Mouse (Mus musculus) hindbrain, embryonic 13.5 days (tissue): ENCODE measurements around the gene L3hypdh. TPM values are rescaled to one million over a fixed set of nuclear protein-coding genes. Genes with fewer than 3 reads are reported as not detected.

ENCODE experiments used
- ATAC-seq: fragments of 200-750 bp; cut with Nextera tagmentation; 2 replicates; pipeline ENCODE4 v1.8.0; 2017; ENCODE audit warnings: moderate TSS enrichment; ENCODE audit not compliant: low FRiP score
- H3K27ac ChIP-seq: fragments of 300-500 bp; sonication (generic); 2 replicates; pipeline ENCODE4 v1.5.1; 2015; ENCODE audit warnings: inconsistent platforms, mild to moderate bottlenecking, moderate library complexity
- H3K27me3 ChIP-seq: fragments of 300-500 bp; sonication (generic); 2 replicates; pipeline ENCODE4 v1.6.1; 2015; ENCODE audit warnings: mild to moderate bottlenecking, inconsistent platforms
- H3K36me3 ChIP-seq: fragments of 300-500 bp; sonication (generic); 2 replicates; pipeline ENCODE4 v1.6.1; 2015; ENCODE audit warnings: mild to moderate bottlenecking, inconsistent platforms
- H3K4me1 ChIP-seq: fragments of 300-500 bp; sonication (generic); replicated peaks from 2 replicates; pipeline ENCODE4 v1.6.1; 2015; ENCODE audit warnings: inconsistent platforms
- H3K4me2 ChIP-seq: fragments of 300-500 bp; sonication (generic); 2 replicates; pipeline ENCODE4 v1.6.1; 2015; ENCODE audit warnings: inconsistent platforms, mild to moderate bottlenecking, moderate library complexity
- H3K4me3 ChIP-seq: fragments of 300-500 bp; sonication (generic); 2 replicates; pipeline ENCODE4 v1.5.1; 2015; ENCODE audit warnings: mild to moderate bottlenecking, inconsistent platforms
- H3K9ac ChIP-seq: fragments of 300-500 bp; sonication (generic); 2 replicates; pipeline ENCODE4 v1.6.1; 2015; ENCODE audit warnings: mild to moderate bottlenecking, inconsistent platforms
- H3K9me3 ChIP-seq: fragments of 300-500 bp; sonication (generic); 2 replicates; pipeline ENCODE4 v1.6.1; 2016; ENCODE audit warnings: inconsistent platforms
- WGBS: fragments of 180-500 bp; shearing (Covaris S2); methylation state at CpG from one replicate; pipeline ENCODE4 v1.1.7; 2015; 5-methylcytosine and 5-hydroxymethylcytosine counted together
- polyA plus RNA-seq: library from polyadenylated mRNA; unstranded; fragments of >200 nt; fragmentation: Nextera tagmentation; extraction: Ambion mirVana; gene quantifications from 2 replicates; pipeline ENCODE4 v1.2.1, GENCODE M21; 2015

Gene L3hypdh
- polyA plus RNA-seq, 1 experiment from 2014 or later = 9.9 TPM

DNA sequence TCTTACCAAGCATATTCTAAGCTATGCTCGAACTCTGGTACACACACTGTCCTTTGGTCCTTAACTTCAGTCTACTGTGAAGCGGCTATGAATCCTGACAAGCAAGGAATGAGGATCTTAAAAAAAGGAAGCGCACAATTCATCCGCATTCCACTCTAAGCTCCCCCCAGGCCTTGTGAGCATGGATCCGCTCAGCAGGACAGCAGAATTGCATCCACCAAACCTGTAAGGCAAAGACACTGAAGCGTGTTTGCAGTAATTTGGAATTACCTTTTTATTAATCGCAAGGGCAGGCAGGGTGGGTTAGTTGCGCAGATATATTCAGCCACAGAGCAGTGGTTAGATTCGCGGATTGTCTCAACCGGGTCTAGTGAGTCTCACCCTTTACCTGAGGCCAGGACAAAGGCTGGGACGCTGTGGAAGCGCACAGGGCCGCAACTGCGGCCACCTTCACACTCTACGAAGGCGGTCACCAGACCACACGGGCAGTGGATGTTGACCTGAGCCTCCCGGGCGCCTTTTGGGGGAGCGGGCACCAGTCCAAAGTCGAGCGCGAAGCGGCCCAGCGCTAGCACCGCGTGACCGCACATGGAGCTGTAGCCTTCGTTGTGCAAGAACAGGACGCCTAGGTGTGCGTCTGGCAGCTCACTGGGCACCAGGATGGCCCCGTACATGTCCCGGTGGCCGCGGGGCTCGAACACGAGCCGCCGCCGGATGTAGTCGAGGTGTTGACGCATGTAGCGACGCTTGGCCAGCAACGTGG lies 797 bp downstream of the L3hypdh start:
- no peaks in the 10 kb centered on the region for H3K27me3 ChIP-seq

DNA sequence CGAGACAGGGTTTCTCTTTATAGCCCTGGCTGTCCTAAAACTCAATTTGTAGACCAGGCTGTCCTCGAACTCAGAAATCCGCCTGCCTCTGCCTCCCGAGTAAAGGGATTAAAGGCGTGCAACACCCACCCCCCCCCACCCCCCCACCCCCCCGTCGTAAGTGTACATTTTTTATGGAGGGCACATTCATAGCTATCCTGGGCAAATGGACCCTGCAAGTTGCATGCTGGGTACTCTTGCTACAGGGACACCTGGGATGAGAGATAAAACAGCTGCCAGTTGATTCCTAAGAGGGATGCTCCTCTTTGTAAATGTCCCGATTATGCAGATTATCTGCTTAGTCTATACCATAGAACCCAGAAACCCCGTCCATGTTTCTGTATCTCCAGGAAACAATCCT lies 2.0 kb downstream of the L3hypdh start:
- Histone ChIP-seq H3K4me3 (no peak overlapping the region), H3K27me3 (no peaks in the 10 kb centered on the region)
- WGBS = 85% methylated on average over 9 of the region's 9 CpGs

More for the DNA sequence above, 797 bp downstream of the L3hypdh start:
- Histone ChIP-seq H3K36me3 (no peaks in the 10 kb centered on the region), H3K9me3 (no peaks in the 10 kb centered on the region), H3K4me2 (peak overlapping the region; percentile 84), H3K4me1 (peaks cover 50% of the 10 kb centered on the region), H3K27ac (peak overlapping the region; percentile 98), H3K4me3 (peak overlapping the region; percentile 64), H3K9ac (peak overlapping the region; percentile 80)
- peak; percentile 25 for ATAC-seq
- WGBS = 4% methylated on average over 46 of the region's 46 CpGs

DNA sequence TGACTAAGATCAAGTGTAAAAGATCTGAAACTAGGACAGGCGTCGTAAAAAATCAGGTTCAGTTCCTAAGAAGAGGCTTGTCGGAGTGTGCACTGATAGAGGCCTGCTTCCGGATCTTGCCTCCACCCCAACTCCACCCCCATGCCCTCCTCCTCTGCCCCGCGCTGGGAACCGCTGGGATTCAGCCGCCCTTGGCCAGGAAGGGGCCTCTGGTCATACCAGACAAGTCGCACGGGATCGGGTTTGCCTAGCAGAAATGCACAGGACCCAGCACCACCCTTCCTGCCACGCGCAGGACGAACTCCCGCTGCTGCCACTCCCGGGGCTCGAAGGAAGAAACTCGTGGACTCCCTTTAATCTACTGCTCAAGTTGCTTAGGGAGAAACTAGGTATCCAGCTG lies 2.9 kb downstream of the L3hypdh start:
- peak overlapping the region; percentile 12; the same call in 1 of the 2 replicates for H3K4me3 ChIP-seq

More for the DNA sequence above, 2.0 kb downstream of the L3hypdh start:
- ATAC-seq = no peak
- Histone ChIP-seq H3K4me2 (no peak overlapping the region), H3K27ac (no peak overlapping the region), H3K9ac (no peak overlapping the region), H3K36me3 (no peaks in the 10 kb centered on the region), H3K4me1 (peaks cover 42% of the 10 kb centered on the region), H3K9me3 (no peaks in the 10 kb centered on the region)

DNA sequence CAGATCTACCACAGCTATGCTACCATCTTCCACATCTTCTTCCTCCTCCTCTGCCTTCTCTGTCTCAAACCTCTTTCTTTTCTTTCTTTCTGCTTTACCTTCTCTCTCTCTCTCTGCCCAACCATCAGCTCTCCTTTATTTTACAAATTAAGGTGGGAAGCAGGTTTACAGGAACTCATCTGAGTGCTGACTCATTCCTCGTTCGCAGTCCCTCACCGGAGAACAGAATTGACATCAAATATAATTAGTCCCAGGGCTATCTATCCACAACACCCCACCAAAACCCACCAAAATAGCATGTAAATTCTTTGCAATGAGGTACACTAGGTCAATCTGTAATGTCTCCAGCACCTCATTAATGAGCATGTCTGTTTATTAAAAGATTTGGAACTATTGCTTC lies 3.3 kb downstream of the L3hypdh start:
- ATAC-seq = no peak
- H3K4me2 ChIP-seq = peak overlapping the region; percentile 46; the same call in 1 of the 2 replicates
- H3K9ac ChIP-seq = no peak overlapping the region
- H3K4me3 ChIP-seq = no peak overlapping the region
- peaks cover 30% of the 10 kb centered on the region for H3K4me1 ChIP-seq
- 67% methylated on average over 3 of the region's 3 CpGs for WGBS
- H3K27ac ChIP-seq = no peak overlapping the region
- H3K36me3 ChIP-seq = 0 out of 2 replicates have a peak, but pooled peaks cover 1% of the 10 kb centered on the region
- no peaks in the 10 kb centered on the region for H3K9me3 ChIP-seq
- H3K27me3 ChIP-seq = no peaks in the 10 kb centered on the region

More for the DNA sequence above, 2.9 kb downstream of the L3hypdh start:
- no peaks in the 10 kb centered on the region for H3K36me3 ChIP-seq
- H3K9me3 ChIP-seq = no peaks in the 10 kb centered on the region
- no peak overlapping the region for H3K27ac ChIP-seq
- WGBS = 33% methylated on average over 18 of the region's 18 CpGs
- ATAC-seq = no peak
- peaks cover 33% of the 10 kb centered on the region for H3K4me1 ChIP-seq
- H3K27me3 ChIP-seq = no peaks in the 10 kb centered on the region
- H3K9ac ChIP-seq = no peak overlapping the region
- H3K4me2 ChIP-seq = peak overlapping the region; percentile 46

DNA sequence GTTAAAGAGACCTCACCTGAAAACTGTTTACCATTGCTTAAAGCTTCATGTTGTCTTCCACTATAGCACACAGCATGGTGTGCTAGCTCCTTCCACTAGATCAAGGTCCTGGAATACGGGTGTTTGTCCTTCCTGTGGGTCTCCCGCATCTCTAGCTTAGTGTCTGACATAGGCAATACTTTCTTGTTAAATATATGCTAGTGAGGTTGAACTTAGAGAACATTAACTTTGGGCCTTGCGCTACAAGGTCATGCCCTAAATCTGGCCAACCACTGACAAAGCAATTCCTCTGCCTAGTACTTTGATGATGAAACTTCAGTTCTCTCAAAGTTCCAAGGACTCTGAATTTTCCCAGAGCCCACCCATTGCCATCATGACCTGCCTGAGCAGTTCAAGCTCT lies 7.0 kb downstream of the L3hypdh start:
- 92% methylated on average over 3 of the region's 3 CpGs for WGBS
- no peaks in the 10 kb centered on the region; the same call in 1 of the 2 replicates for H3K9me3 ChIP-seq
- H3K36me3 ChIP-seq = peaks cover 16% of the 10 kb centered on the region
- H3K27me3 ChIP-seq = no peaks in the 10 kb centered on the region
- ATAC-seq = no peak
- H3K4me3 ChIP-seq = no peak overlapping the region
- no peak overlapping the region for H3K9ac ChIP-seq
- H3K4me2 ChIP-seq = no peak overlapping the region
- no peak overlapping the region for H3K27ac ChIP-seq
- peaks cover 14% of the 10 kb centered on the region for H3K4me1 ChIP-seq

DNA sequence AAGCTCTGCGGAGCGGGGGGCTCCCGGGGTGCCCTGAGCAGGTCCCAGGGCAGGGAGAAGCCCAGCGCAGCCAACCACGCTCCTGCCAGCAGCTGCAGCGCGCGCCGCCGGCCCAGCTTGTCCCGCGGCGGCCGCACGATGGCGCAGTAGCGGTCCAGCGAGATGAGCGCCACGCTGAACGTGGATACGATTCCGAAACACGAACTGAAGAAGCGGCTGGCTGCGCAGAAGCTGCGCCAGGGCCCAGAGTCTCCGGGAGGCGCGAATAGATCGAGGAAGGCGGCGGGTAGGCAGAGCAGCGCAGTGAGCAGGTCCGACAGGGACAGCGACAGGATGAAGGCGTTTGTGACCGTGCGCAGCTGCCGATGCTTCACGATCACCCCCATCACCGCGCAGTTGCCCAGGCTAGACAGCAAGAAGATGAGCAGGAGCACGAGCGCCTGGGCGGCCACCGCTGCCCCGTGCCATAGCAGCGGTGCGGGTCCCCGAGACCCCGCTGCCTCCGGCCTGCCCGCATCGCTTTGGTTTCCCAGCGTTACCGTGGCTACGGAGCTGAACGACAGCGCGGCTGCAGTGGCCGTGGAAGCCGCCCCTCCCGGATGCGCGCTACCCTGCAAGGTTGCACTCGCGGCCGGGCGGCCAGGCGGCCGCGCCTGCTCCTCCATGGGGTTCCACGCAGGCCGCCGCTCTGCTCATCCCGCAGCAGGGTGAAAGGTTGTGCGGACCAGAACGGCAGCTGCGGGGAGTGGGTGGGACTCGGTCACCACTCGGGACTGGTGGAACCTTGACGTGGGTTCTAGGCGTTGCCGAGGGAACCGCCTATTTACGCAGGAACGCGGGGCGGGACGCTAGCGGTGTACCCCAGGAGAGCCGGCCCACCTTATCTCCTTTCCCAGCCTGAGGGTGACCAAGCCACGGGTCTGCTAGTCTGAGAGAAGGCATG lies 14.6 kb downstream of the L3hypdh start, which contains the start of gene Gpr135:
Gene Gpr135, minus strand, starts transcription at position 799 of the 943 bp plus-strand sequence.
- no peaks in the 10 kb centered on the region; the same call in 1 of the 2 replicates for H3K9me3 ChIP-seq
- H3K4me2 ChIP-seq = peak within 1 kb of the TSS; percentile 76
- peaks cover 15% of the 10 kb centered on the region for H3K4me1 ChIP-seq
- peak within 1 kb of the TSS; percentile 84 for H3K9ac ChIP-seq
- peak within 1 kb of the TSS; percentile 94 for H3K27ac ChIP-seq
- peak within 1 kb of the TSS; percentile 68 for H3K4me3 ChIP-seq
- peaks cover 20% of the 10 kb centered on the region for H3K27me3 ChIP-seq
- under 1% methylated on average over 93 of the region's 94 CpGs for WGBS
- peaks cover 11% of the 10 kb centered on the region for H3K36me3 ChIP-seq
- ATAC-seq = peak; percentile 92

DNA sequence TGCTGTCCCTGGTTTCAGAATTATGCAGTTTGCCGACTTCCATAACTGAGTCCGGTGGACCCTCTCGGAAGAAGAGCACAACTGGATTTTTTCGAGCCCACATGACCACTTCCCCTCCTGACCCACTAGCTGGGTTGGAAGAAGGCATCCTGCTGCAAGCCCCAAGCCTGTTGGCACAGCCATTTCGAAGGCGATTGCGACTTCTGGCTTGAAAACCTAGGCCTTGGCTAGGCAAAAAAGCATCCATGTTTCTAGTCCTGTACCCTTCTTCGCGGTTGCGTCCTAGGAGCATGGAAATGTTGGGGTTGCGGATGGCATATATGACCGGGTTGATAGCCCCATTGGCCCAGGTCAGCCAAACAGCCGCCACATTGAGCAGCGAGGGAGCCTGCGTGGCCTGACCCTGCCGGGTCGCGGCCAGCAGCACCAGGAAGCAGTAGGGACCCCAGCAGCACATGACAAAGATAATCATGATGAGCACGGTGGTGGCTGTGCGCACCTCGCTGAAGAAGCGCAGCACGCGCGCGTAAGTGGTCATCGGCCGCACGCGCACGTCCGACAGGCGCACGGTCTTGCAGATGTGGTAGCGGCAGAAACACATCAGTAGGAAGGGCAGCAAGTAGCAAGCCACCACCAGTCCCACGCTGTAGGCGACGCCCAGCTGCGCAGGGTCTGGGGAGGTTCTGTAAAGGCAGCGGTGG lies 15.5 kb downstream of the L3hypdh start:
- WGBS = 4% methylated on average over 40 of the region's 40 CpGs
- H3K9ac ChIP-seq = peak overlapping the region; percentile 84
- peak overlapping the region; percentile 68 for H3K4me3 ChIP-seq
- ATAC-seq = peak; percentile 80; the same call in 1 of the 2 replicates
- peaks cover 6% of the 10 kb centered on the region for H3K36me3 ChIP-seq
- peaks cover 15% of the 10 kb centered on the region for H3K4me1 ChIP-seq
- no peaks in the 10 kb centered on the region; the same call in 1 of the 2 replicates for H3K9me3 ChIP-seq
- H3K27ac ChIP-seq = peak overlapping the region; percentile 94
- peaks cover 20% of the 10 kb centered on the region for H3K27me3 ChIP-seq
- peak overlapping the region; percentile 76 for H3K4me2 ChIP-seq

DNA sequence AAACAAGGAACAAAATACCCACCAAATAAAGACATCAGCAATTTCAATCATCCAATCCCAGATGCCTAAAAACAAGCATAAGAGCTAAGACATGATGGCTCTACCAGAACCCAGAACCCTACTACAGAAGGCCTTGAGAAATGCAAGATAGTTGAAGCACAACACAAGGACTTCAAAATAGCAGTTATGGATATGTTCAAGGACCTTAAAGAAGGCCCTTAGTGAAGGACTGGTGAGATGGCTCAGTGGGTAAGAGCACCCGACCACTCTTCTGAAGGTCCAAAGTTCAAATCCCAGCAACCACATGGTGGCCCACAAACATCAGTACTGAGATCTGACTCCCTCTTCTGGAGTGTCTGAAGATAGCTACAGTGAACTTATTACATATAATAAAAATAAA lies 27.5 kb downstream of the L3hypdh start:
- no peaks in the 10 kb centered on the region for H3K9me3 ChIP-seq
- H3K4me3 ChIP-seq = no peak overlapping the region
- H3K27me3 ChIP-seq = no peaks in the 10 kb centered on the region
- H3K36me3 ChIP-seq = no peaks in the 10 kb centered on the region
- 89% methylated on average over 1 of the region's 1 CpGs for WGBS
- H3K4me2 ChIP-seq = no peak overlapping the region
- no peaks in the 10 kb centered on the region for H3K4me1 ChIP-seq
- no peak overlapping the region for H3K9ac ChIP-seq
- no peak for ATAC-seq
- H3K27ac ChIP-seq = no peak overlapping the region

DNA sequence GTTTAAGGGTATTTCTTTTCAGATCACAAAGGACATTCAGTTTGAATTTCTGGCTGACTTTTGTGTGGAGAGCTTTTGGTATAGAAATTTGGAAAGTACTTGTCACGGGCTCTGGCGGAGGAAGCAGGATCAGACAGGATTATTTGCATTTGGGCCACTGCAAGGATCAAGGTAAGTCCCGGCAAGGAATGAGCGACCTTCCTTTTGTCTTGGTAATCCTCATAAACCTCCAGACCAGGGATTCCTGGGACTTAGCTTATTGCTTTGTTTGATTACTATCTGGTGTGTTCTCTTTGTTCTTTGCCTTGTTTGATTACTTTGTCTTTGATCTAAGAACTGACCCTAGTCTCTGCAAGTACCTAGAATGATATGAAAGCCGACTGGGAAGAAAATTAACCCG lies 31.4 kb downstream of the L3hypdh start:
- H3K4me2 ChIP-seq = no peak overlapping the region
- 54% methylated on average over 6 of the region's 6 CpGs for WGBS
- no peaks in the 10 kb centered on the region for H3K27me3 ChIP-seq
- no peaks in the 10 kb centered on the region for H3K36me3 ChIP-seq
- no peak overlapping the region for H3K9ac ChIP-seq
- no peak overlapping the region for H3K4me3 ChIP-seq
- ATAC-seq = no peak
- peaks cover 5% of the 10 kb centered on the region; the same call in 1 of the 2 replicates for H3K9me3 ChIP-seq
- H3K4me1 ChIP-seq = no peaks in the 10 kb centered on the region
- no peak overlapping the region for H3K27ac ChIP-seq

DNA sequence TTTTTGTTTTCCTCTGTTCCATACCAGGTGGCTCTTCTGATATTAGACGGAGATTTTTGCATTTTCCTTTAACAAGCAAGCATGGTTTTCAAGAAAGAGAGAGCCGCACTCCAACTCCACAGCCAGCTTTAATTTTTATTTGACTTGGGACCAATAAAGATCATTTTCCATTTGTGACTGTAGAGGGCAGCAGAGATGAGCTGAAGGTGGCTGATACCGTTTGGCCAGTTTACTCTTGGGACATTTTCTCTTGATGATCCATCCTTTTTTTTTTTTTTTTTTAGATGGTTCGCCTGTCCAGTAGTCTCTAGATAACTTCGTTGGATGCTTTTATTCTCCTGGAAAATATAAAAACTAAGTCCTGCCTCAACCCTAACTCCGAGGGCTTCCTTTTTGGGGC lies 31.9 kb downstream of the L3hypdh start:
- no peaks in the 10 kb centered on the region for H3K36me3 ChIP-seq
- no peaks in the 10 kb centered on the region for H3K4me1 ChIP-seq
- no peak overlapping the region for H3K4me2 ChIP-seq
- H3K27me3 ChIP-seq = no peaks in the 10 kb centered on the region
- peaks cover 5% of the 10 kb centered on the region; the same call in 1 of the 2 replicates for H3K9me3 ChIP-seq
- WGBS = 46% methylated on average over 6 of the region's 6 CpGs
- H3K4me3 ChIP-seq = no peak overlapping the region
- no peak overlapping the region for H3K27ac ChIP-seq
- H3K9ac ChIP-seq = no peak overlapping the region
- no peak for ATAC-seq

DNA sequence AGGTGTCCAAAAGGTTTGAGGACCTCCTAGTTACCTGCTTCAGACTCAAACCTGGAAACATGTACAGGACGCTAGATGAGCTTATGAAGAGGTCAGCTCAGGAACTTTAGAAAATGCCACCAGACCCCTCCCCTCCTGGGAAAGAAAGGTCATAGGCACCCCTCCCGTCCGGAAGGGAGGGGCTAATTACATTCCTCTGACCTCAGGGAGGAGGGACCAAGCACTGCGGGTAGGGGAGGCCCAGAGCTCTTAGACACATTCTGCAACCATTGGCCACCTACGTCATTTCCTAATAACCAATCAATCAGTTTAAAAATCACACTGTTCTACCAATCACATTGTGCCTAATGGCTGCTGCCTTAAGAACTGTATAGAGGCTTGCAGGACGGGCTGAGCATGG lies 32.7 kb downstream of the L3hypdh start:
- WGBS = 89% methylated on average over 6 of the region's 6 CpGs
- Histone ChIP-seq H3K4me3 (no peak overlapping the region), H3K9me3 (peaks cover 5% of the 10 kb centered on the region; the same call in 1 of the 2 replicates), H3K4me1 (no peaks in the 10 kb centered on the region), H3K36me3 (no peaks in the 10 kb centered on the region), H3K27me3 (no peaks in the 10 kb centered on the region), H3K27ac (no peak overlapping the region), H3K4me2 (no peak overlapping the region), H3K9ac (no peak overlapping the region)
- no peak for ATAC-seq
